Mouse (Mus musculus) mesoderm, embryonic 11.5 days (tissue): ENCODE measurements around the gene Gm20388.

Experiments used
- DNase-seq: peaks from one replicate; pipeline ENCODE4 v3.0.0-alpha.2; 2012; ENCODE audit warnings: low read depth, low spot score

The Gm20388 gene

DNA sequence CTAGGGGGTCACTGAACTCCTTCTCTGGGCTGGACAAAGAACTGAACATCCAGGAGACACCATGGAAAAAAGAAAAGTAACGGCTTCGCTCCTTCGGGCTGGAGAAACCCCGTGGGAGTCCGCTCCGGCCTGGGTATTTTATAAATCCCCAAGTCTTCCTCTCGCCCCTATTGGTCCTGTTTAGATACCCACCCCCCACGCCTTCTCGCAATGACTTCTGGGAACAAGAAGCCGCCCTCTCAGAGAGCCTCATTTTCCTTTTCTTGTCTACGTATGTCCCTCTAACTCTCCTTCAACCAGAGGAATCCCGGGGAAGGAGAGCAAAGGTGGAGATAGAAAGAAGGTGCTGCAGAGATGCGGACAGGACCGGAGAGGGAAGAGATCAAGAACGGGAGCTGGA is 4452.7 kb downstream of the Gm20388 start:
- no peak for DNase-seq

- peak; percentile 83 for DNase-seq
These were observed 4457.6 kb downstream of the Gm20388 start for GRCm38 (mm10) chr8:124368213-124368612.

GRCm38 (mm10) chr8:124370422-124371183 is 4460.0 kb downstream of the Gm20388 start:
- DNase-seq, result no peak

DNA sequence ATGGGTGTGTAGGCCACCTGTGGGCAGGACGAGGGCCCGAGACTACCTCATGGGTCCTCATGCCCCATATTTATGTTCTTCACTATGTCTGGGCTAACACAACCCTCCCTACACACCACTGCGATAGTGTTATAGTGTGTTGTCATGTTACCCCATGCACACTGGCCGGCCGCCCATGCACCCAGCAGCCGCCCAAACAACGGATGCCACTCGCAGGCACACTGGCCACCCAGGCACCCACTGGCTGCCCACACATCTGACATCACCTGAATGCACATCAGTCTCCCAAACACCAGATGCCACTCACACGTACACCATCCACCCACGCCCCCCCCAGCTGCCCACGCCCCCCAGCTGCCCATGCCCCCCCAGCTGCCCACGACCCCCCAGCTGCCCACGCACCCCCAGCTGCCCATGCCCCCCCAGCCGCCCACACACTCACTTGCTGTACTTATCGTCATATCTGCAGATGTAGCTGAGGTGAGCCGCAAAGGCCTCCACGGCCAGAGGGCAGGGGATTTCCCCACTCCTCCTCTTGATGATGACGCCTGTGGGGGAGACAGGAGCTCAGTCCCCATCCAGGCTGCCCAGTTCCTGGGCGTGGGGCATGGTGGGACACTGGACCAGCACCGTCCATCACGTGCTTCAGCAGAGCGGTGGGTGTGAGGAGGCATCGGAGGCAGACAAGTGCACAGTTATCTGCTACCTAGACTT is 4460.9 kb downstream of the Gm20388 start:
- no peak for DNase-seq

- no peak for DNase-seq
These were observed 4463.1 kb downstream of the Gm20388 start for GRCm38 (mm10) chr8:124373753-124374152.

GRCm38 (mm10) chr8:124375168-124375567 is 4464.5 kb downstream of the Gm20388 start:
- DNase-seq, result no peak

GRCm38 (mm10) chr8:124375727-124376126 is 4465.1 kb downstream of the Gm20388 start:
- no peak for DNase-seq

DNA sequence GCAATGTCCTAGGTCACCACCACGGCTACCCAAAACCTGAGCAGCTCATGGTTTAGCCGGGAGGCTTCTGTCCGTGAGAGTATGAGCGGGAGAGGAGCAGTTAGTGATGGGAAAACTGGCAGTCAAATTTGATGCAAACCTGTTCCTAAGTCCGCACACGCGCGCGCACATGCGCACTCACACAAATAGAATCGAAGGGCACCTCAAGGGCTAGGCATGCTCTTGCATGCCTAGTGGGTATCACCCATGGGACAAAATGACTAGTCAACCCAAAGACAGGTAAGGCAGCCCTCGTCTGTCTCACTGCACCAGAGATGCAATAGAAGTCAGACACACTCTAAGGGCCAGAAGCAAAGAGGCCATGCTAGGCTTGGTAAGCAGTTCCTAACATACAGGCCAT is 4465.8 kb downstream of the Gm20388 start:
- DNase-seq, result no peak

- DNase-seq, result no peak
These were observed 4468.6 kb downstream of the Gm20388 start for GRCm38 (mm10) chr8:124379289-124379688.

DNA sequence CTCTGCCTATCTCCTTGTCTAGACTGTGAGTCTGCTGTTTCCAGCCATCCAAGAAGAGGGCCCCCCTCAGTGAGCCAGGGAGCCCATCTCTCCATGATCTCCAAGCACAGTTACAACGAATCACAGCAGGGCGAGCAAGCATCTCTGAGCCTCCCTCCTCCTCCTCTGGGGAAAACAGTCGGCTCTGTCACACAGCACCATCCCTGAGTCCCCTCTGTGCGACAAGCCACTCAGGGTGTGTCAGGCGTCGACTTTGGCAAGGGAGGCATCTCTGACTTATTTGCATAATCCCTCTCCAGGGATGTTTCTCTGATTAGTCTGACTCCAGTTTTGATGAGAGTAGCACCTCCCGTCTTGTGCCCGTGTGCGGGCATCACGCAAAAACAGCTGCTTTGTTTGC is 4471.6 kb downstream of the Gm20388 start:
- no peak for DNase-seq

- no peak for DNase-seq
These were observed 4473.7 kb downstream of the Gm20388 start for GRCm38 (mm10) chr8:124384336-124384735.

DNA sequence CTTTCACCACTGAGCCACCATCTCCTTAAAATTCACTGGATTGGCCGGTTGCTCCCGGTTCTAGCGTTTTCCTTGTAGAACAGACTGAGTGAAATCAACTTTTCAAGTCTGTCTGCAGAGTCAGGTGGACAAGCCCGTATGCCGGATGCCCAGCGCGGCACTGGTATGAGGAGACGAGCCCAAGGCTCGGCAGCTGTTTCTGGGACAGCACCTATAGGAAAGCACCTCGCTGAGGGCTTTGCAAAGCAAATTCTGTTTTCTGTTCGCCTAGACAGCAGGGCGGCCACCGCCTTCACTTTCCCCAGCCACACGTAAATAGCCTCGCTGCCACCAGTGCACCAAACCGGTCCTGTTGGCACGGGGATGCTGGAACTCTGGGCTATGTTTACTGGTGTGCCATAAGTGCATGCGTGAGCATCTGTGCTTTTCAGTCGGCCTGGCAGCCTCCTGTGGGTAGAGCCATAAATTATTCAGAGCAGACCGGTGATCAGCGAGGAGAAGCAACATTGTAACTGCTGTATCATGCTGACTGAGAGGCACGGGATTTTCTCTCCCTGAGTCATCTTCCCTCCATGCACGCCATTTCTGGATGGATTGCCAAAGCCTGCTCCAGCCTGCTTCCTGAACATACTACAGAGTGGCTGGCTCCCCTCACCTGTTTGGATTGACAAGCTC is 4475.7 kb downstream of the Gm20388 start:
- peak; percentile 41 for DNase-seq

- DNase-seq, result no peak
These were observed 4478.9 kb downstream of the Gm20388 start for GRCm38 (mm10) chr8:124389495-124389894.

DNA sequence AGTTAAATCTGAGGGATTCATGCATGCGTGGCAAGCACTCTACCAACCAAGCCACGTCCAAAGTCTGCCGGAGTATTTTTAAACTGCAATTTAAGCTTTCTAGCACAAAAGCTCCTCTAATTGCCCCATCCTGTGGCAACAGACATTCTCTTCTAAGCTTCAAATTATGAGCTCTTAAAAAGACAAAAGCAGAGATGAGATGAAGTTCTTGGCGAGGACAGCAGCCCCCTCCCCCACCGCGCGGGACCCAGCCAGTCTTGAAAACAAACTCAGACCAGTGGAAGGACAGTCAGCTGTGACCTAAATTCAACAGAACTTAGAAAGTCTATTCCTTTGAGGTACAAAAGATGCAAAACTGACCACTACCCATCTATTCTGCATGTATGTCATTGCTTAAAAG is 4480.6 kb downstream of the Gm20388 start:
- no peak for DNase-seq

DNA sequence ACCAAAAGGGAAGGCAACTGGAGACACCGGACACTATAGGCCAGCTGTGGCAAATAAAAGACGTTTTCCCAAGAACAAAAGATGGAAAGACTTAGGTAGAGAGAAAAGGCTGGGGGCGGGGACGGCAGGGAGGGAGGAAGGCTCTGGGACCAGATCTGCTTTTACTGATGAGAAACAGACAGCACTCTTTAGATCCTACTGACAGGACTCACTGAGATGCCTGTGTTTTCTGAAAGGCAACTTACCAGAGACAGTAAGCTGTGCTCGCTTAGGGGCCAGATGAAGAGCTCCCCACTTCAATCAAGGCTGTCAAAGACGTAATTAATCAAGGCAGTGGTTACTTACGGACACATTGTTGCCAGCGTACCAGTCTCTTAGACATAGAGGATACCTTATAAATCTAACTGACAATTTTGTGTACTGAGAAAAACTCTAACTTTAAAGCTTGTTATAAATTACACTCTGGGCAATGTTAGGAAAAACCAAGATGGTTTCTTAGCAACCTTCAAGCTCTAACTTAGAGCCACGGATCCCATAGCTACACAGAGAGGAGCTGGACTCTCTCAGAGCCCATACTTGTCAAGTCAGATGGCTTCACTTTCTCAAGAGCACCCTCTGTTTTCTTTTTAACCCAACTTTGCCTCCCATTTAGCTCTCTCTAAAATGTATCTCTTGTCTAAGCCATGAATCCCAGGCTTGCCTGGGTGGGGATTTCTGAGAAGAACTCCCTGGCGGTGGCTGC is 4481.8 kb downstream of the Gm20388 start:
- peak; percentile 23 for DNase-seq

DNA sequence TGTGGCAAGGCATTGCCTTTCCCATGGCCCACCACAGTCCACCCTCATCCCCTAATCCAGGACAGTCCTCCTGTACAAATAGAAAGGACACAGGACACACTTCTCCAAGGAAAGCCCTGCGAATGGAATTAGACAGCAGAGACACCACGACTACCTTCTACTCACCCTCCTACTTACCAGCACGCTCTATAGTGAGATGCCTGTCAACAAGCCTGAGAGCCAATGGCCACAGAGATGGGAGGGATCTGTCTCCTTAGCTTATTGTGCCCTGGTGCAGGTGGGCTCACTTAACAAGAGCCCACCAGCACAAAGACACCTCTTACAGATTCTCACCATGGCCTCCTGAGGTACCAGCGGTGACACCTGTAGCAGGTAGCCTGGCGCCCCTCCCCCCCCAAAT is 4482.4 kb downstream of the Gm20388 start:
- DNase-seq, result no peak

DNA sequence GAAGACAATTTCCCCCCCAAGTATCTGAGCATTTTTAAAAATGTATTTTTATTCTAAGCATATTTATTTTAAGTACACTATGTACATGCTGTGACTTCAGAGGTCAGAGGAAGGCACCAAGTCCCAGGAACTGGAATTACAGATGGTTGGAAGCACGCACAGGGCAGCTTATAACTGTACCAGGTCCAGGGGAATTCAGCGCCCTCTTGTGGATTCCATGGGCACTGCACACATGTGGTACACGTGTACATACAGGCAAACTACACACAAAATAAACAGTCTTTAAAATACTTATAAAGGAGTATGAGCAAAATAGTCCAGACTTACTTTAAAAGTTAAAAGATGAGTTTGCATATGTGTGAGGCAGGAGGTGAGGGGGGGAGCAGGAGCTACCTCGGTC is 4483.3 kb downstream of the Gm20388 start:
- no peak for DNase-seq

DNA sequence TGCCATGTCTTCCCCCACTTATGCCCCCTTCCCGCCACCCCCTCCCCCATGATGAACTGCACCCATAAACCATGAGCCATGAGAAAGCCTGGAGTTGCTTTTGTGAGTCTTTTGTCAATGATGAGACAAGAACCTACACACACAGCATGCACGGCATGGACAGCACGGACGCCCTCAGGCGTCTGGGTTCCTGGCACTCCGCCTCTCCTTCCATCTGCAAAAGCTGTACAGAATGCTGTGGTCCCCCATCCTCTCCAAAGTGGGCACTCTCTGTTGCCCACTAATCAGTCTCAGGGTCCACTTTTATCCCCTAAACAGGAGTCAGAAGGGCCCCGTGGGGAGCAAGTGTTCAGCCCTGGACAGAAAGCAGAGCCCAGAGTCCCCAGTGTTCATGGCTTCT is 4484.3 kb downstream of the Gm20388 start:
- no peak for DNase-seq
